Mouse (Mus musculus) heart, postnatal 10 days (tissue): ENCODE measurements at regions not wholly inside any gene's neighbourhood (a gene's known extent, or its start where the extent isn't known, plus 50 kb on each side); places are given as distances from the start of the nearest gene placed in this dataset.

ENCODE experiments used
- DNase-seq, 2 experiments: peaks; one replicate each; pipeline ENCODE4 v3.0.0; 2021
- intact Hi-C: fragments of 180-260 bp; cut with DNase I; formaldehyde crosslinking; loops from one replicate; pipeline ENCODE4 v1.15.1; 2025

- peak in 1 of 2 experiments; percentile 3 for DNase-seq
- intact Hi-C loops = no loop called here
These were observed 52.8 kb upstream of the Cxcl5 start for GRCm38 (mm10) chr5:90706350-90706749.

DNA sequence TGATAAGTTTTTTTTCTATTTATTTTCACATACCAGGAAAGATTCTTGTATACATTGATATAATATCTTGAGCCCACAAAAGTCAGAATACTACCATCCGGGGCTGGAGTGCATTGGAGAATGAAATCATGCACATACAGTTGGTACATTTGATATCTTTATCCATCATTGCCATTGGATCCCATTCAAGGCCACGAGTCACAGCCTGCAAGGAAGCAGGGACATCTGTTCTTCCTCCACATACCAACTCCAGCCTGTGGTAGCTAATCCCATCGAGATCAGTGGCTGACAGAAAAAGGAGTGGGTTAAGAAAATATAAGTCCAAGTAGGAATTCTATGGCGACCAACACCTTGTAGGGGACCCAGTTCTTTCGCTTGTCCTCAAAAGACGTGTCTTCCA, 55.5 kb upstream of the Cxcl5 start:
- intact Hi-C loops = no loop called here
- no peak for DNase-seq

- intact Hi-C loops = no loop called here
These were observed 59.0 kb upstream of the Cxcl5 start for GRCm38 (mm10) chr5:90700178-90700577.

GRCm38 (mm10) chr5:90696064-90696463, 55.6 kb upstream of the Rassf6 start:
- no peak for DNase-seq
- intact Hi-C loops = no loop called here

More at GRCm38 (mm10) chr5:90700178-90700577, 59.0 kb upstream of the Cxcl5 start:
- DNase-seq = no peak

GRCm38 (mm10) chr5:90694431-90694830, 54.0 kb upstream of the Rassf6 start:
- DNase-seq = peak; percentile 4 to 18
- intact Hi-C loops = no loop called here

GRCm38 (mm10) chr5:90690746-90691145, 50.3 kb upstream of the Rassf6 start:
- no peak for DNase-seq
- intact Hi-C loops = no loop called here
